Mouse (Mus musculus) intestine, postnatal 0 days (tissue): ENCODE data around the gene Tmem158. TPM values are rescaled to one million over a fixed set of nuclear protein-coding genes. Genes with fewer than 3 reads are reported as not detected.
A peak's percentile ranks its signal among the peaks of the same experiment; 100 is the strongest.

Experiments used
- ATAC-seq: fragments of 200-750 bp; cut with Nextera tagmentation; 2 replicates; pipeline ENCODE4 v1.8.0; 2017; ENCODE audit warnings: mild to moderate bottlenecking, moderate TSS enrichment, moderate library complexity
- H3K27ac ChIP-seq: fragments of 300-500 bp; sonication (generic); 2 replicates; pipeline ENCODE4 v1.5.1; 2014; ENCODE audit warnings: mild to moderate bottlenecking, low read depth, low read length, moderate library complexity
- H3K27me3 ChIP-seq: fragments of 300-500 bp; sonication (generic); replicated peaks from 2 replicates; pipeline ENCODE4 v1.6.1; 2014; ENCODE audit warnings: low read length, mixed read lengths; ENCODE audit not compliant: control insufficient read depth, insufficient read depth
- H3K36me3 ChIP-seq: fragments of 300-500 bp; sonication (generic); 2 replicates; pipeline ENCODE4 v1.6.1; 2014; ENCODE audit warnings: mild to moderate bottlenecking, moderate library complexity; ENCODE audit not compliant: control insufficient read depth, insufficient read depth
- H3K4me1 ChIP-seq: fragments of 300-500 bp; sonication (generic); replicated peaks from 2 replicates; pipeline ENCODE4 v1.6.1; 2014; ENCODE audit warnings: antibody characterized with exemption, low read length, mixed read lengths; ENCODE audit not compliant: control insufficient read depth, insufficient read depth
- H3K4me2 ChIP-seq: fragments of 300-500 bp; sonication (generic); replicated peaks from 2 replicates; pipeline ENCODE4 v1.6.1; 2014; ENCODE audit warnings: low read depth, mild to moderate bottlenecking, moderate library complexity
- H3K4me3 ChIP-seq: fragments of 300-500 bp; sonication (generic); 2 replicates; pipeline ENCODE4 v1.5.1; 2014; ENCODE audit warnings: low read depth, low read length
- H3K9ac ChIP-seq: fragments of 300-500 bp; sonication (generic); 2 replicates; pipeline ENCODE4 v1.6.1; 2014; ENCODE audit warnings: mild to moderate bottlenecking, low read depth, low read length
- H3K9me3 ChIP-seq: fragments of 300-500 bp; sonication (generic); 2 replicates; pipeline ENCODE4 v1.6.1; 2016; ENCODE audit warnings: mixed run types; ENCODE audit not compliant: control insufficient read depth
- CTCF ChIP-seq: sonication (generic); IDR thresholded peaks from 2 replicates; pipeline ENCODE4 v1.5.1; 2016; ENCODE audit warnings: low read depth, mild to moderate bottlenecking, control low read depth, antibody characterized with exemption, moderate library complexity
- WGBS: fragments of 180-500 bp; shearing (Covaris S2); extraction: QIAGEN DNeasy Blood & Tissue Kit; methylation state at CpG from one replicate; pipeline ENCODE4 v1.1.7; 2014; 5-methylcytosine and 5-hydroxymethylcytosine counted together
- polyA plus RNA-seq: library from polyadenylated mRNA; unstranded; fragments of >200 nt; fragmentation: Nextera tagmentation; extraction: Ambion mirVana; gene quantifications from 2 replicates; pipeline ENCODE4 v1.2.1, GENCODE M21; 2015

Gene Tmem158
- polyA plus RNA-seq, 1 experiment from 2014 or later: 15.6 TPM

- Histone ChIP-seq H3K9ac (no peak overlapping the region), H3K4me3 (no peak overlapping the region), H3K4me1 (no peaks in the 10 kb centered on the region), H3K4me2 (no peak overlapping the region), H3K36me3 (no peaks in the 10 kb centered on the region), H3K27ac (no peak overlapping the region), H3K27me3 (no peaks in the 10 kb centered on the region), H3K9me3 (no peaks in the 10 kb centered on the region)
- 63% methylated on average over 4 of the region's 4 CpGs for WGBS
- TF ChIP-seq CTCF: no peak
- ATAC-seq: no peak
Observed at GRCm38 (mm10) chr9:123229826-123230225, 30.7 kb downstream of the Tmem158 start.

GRCm38 (mm10) chr9:123228671-123229070 is 31.9 kb downstream of the Tmem158 start:
- no peak for ATAC-seq
- no peak for TF ChIP-seq CTCF
- Histone ChIP-seq H3K27me3 (no peaks in the 10 kb centered on the region), H3K9me3 (no peaks in the 10 kb centered on the region), H3K4me2 (no peak overlapping the region), H3K4me3 (no peak overlapping the region), H3K27ac (no peak overlapping the region), H3K36me3 (no peaks in the 10 kb centered on the region), H3K9ac (no peak overlapping the region), H3K4me1 (no peaks in the 10 kb centered on the region)

- Histone ChIP-seq H3K36me3 (no peaks in the 10 kb centered on the region), H3K4me3 (no peak overlapping the region), H3K9me3 (no peaks in the 10 kb centered on the region), H3K4me2 (no peak overlapping the region), H3K9ac (no peak overlapping the region), H3K27me3 (no peaks in the 10 kb centered on the region), H3K27ac (no peak overlapping the region), H3K4me1 (no peaks in the 10 kb centered on the region)
- no peak for TF ChIP-seq CTCF
- WGBS: 70% methylated on average over 3 of the region's 3 CpGs
- no peak for ATAC-seq
Observed at GRCm38 (mm10) chr9:123227106-123227750, 33.3 kb downstream of the Tmem158 start.

- WGBS: 66% methylated on average over 2 of the region's 2 CpGs
- Histone ChIP-seq H3K4me2 (no peak overlapping the region), H3K36me3 (no peaks in the 10 kb centered on the region), H3K4me1 (no peaks in the 10 kb centered on the region), H3K27ac (no peak overlapping the region), H3K9ac (no peak overlapping the region), H3K4me3 (no peak overlapping the region), H3K27me3 (no peaks in the 10 kb centered on the region), H3K9me3 (no peaks in the 10 kb centered on the region)
- no peak for ATAC-seq
- TF ChIP-seq CTCF: no peak
Observed at GRCm38 (mm10) chr9:123224863-123225431, 35.6 kb downstream of the Tmem158 start.

GRCm38 (mm10) chr9:123219826-123220225 is 40.7 kb downstream of the Tmem158 start:
- Histone ChIP-seq H3K4me3 (no peak overlapping the region), H3K27ac (no peak overlapping the region), H3K27me3 (no peaks in the 10 kb centered on the region), H3K9ac (no peak overlapping the region), H3K9me3 (no peaks in the 10 kb centered on the region), H3K4me1 (0 out of 2 replicates have a peak, but pooled peaks cover 3% of the 10 kb centered on the region), H3K4me2 (no peak overlapping the region), H3K36me3 (no peaks in the 10 kb centered on the region)
- ATAC-seq: no peak
- TF ChIP-seq CTCF: no peak
- WGBS: 52% methylated on average over 5 of the region's 5 CpGs

- H3K4me2 ChIP-seq: peak within 1 kb of the TSS; percentile 66
- peak within 1 kb of the TSS; percentile 73 for H3K27ac ChIP-seq
- no peaks in the 10 kb centered on the region; the same call in 1 of the 2 replicates for H3K36me3 ChIP-seq
- no peaks in the 10 kb centered on the region for H3K9me3 ChIP-seq
- H3K4me3 ChIP-seq: peak within 1 kb of the TSS; percentile 55
- peak within 1 kb of the TSS; percentile 66 for H3K9ac ChIP-seq
- H3K27me3 ChIP-seq: no peaks in the 10 kb centered on the region
- TF ChIP-seq CTCF: peak; percentile 17; the same call in 1 of the 2 replicates
- 9% methylated on average over 45 of the region's 45 CpGs for WGBS
- peaks cover 4% of the 10 kb centered on the region; the same call in 1 of the 2 replicates for H3K4me1 ChIP-seq
- ATAC-seq: peak; percentile 96
Observed at GRCm38 (mm10) chr9:123215621-123216440, 44.7 kb downstream of the Tmem158 start, which contains the start of gene Cdcp1. TSS of gene Cdcp1 (minus strand) at chr9:123216038.
